Comparison of ENCODE assay signal across 9 mouse cellular contexts in the genomic region with DNA sequence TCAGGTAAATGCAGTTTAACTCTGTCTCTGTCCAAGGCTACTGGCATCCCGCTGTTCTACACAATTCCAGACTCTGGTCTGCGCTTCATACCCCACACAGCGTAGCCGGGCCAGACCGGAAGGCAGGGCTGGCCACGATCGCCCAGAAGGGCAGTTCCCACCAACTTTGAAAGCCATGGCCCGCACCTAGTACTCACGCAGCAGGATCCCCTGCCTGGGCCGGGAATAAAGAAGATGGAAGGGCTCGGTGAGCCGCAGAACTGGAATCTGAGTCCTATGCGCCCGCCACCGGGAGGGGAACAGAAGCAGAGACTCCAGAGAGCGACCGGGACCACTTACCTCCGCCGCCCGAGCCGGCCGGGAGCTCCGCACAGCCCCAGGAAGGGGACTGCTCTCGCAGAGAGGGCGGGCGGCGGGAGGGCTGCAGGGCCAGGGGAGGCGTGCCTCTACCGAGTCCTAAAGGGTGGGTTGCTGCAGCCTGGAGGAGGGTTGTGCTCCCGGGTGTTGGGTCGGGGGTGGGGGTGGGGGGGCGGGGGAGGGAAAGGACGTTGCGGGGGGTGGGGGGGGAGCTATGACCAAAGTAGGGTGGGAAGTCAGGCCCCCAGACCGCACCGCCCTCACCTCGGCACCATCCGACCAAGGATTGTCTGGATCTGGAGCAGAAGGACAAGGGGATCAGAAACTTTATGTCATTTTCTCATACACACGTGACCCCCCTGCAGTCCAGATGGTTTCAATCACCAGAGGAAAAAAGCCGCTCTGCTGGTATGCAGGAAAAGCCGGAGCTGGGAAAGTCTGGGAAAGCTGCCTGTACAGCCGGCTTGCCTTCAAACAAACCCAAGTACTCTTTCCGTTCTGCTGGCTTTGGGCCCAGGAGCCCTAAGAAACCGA. TPM values are rescaled to one million over a fixed set of nuclear protein-coding genes. Genes with fewer than 3 reads are reported as not detected.
DNase-seq lines count a peak whose midpoint lies in the region; ATAC-seq and TF ChIP-seq lines count a peak whose summit lies in the region.
"Had no signal": no experiment of that assay in that cellular context is flagged by ENCODE, and none has a peak within 500 bp of the region (broad histone marks: within the 10 kb centered on the region; RNA-seq: fewer than 3 reads in every experiment).

No protein-coding gene starts in this region.

- H3K4me2 ChIP-seq in heart, embryonic 12.5 days: peak overlapping the region; percentile 72
- H3K4me2 ChIP-seq in kidney, embryonic 16.5 days (replicated peaks; ENCODE audit: low read depth, low read length): peak overlapping the region; percentile 68
- peak overlapping the region; percentile 50 for H3K4me2 ChIP-seq in limb, embryonic 14.5 days (replicated peaks; ENCODE audit: low read depth, low read length, severe bottlenecking)
- peak overlapping the region; percentile 74 for H3K4me2 ChIP-seq in midbrain, embryonic 15.5 days
- H3K4me2 ChIP-seq in stomach, embryonic 15.5 days: peak overlapping the region; percentile 75

- no peaks in the 10 kb centered on the region for H3K36me3 ChIP-seq in heart, embryonic 12.5 days
- no peaks in the 10 kb centered on the region for H3K36me3 ChIP-seq in kidney, embryonic 16.5 days (ENCODE audit: insufficient read depth, low read length)
- H3K36me3 ChIP-seq in limb, embryonic 14.5 days (ENCODE audit: control insufficient read depth, insufficient read depth, low read length): no peaks in the 10 kb centered on the region
- H3K36me3 ChIP-seq in midbrain, embryonic 15.5 days (replicated peaks): no peaks in the 10 kb centered on the region
- H3K36me3 ChIP-seq in stomach, embryonic 15.5 days: no peaks in the 10 kb centered on the region

- H3K9ac ChIP-seq in heart, embryonic 12.5 days: peak overlapping the region; percentile 91
- H3K9ac ChIP-seq in kidney, embryonic 16.5 days (replicated peaks; ENCODE audit: low read length): peak overlapping the region; percentile 92
- peak overlapping the region; percentile 89 for H3K9ac ChIP-seq in limb, embryonic 14.5 days (ENCODE audit: low read depth, low read length, severe bottlenecking)
- peak overlapping the region; percentile 43 for H3K9ac ChIP-seq in midbrain, embryonic 15.5 days
- peak overlapping the region; percentile 80 for H3K9ac ChIP-seq in stomach, embryonic 15.5 days

- no peaks in the 10 kb centered on the region for H3K9me3 ChIP-seq in heart, embryonic 12.5 days (replicated peaks)
- H3K9me3 ChIP-seq in kidney, embryonic 16.5 days (ENCODE audit: low read length): no peaks in the 10 kb centered on the region
- H3K9me3 ChIP-seq in limb, embryonic 14.5 days (ENCODE audit: control insufficient read depth, low read length): no peaks in the 10 kb centered on the region
- no peaks in the 10 kb centered on the region for H3K9me3 ChIP-seq in midbrain, embryonic 15.5 days
- no peaks in the 10 kb centered on the region for H3K9me3 ChIP-seq in stomach, embryonic 15.5 days

- peak; percentile 81 for TF ChIP-seq POLR2A in limb, embryonic 14.5 days (IDR thresholded peaks at IDR 0.05; ENCODE audit: borderline replicate concordance, extremely low read depth, insufficient read depth, insufficient read length)

- 1% methylated on average over 40 of the region's 44 CpGs for WGBS in heart, embryonic 12.5 days
- WGBS in kidney, embryonic 16.5 days: under 1% methylated on average over 29 of the region's 44 CpGs
- WGBS in limb, embryonic 14.5 days: under 1% methylated on average over 30 of the region's 44 CpGs
- under 1% methylated on average over 41 of the region's 44 CpGs for WGBS in midbrain, embryonic 15.5 days
- WGBS in stomach, embryonic 15.5 days: 1% methylated on average over 36 of the region's 44 CpGs

- peak overlapping the region; percentile 98 for H3K27ac ChIP-seq in heart, embryonic 12.5 days (ENCODE audit: poor library complexity, severe bottlenecking)
- H3K27ac ChIP-seq in kidney, embryonic 16.5 days (ENCODE audit: low read length): peak overlapping the region; percentile 97
- H3K27ac ChIP-seq in limb, embryonic 14.5 days (replicated peaks; ENCODE audit: low read depth, low read length): peak overlapping the region; percentile 99
- H3K27ac ChIP-seq in midbrain, embryonic 15.5 days: peak overlapping the region; percentile 39
- H3K27ac ChIP-seq in stomach, embryonic 15.5 days: peak overlapping the region; percentile 98

- peak overlapping the region; percentile 79 for H3K4me3 ChIP-seq in heart, embryonic 12.5 days
- peak overlapping the region; percentile 78 for H3K4me3 ChIP-seq in kidney, embryonic 16.5 days (ENCODE audit: low read length)
- peak overlapping the region; percentile 82 for H3K4me3 ChIP-seq in limb, embryonic 14.5 days (replicated peaks; ENCODE audit: low read length)
- H3K4me3 ChIP-seq in midbrain, embryonic 15.5 days: peak overlapping the region; percentile 46
- H3K4me3 ChIP-seq in stomach, embryonic 15.5 days (replicated peaks): peak overlapping the region; percentile 79

- peak; percentile 50 to 58 for DNase-seq in urinary bladder, adult 18-20 months (ENCODE audit: low spot score in 2 of 2)
- no peak for DNase-seq in urinary bladder, postnatal 10 days (ENCODE audit: low spot score)
- DNase-seq in fibroblast of lung, adult 2 months (ENCODE audit: low read depth): peak; percentile 91
- DNase-seq in limb, embryonic 14.5 days (ENCODE audit: low spot score): peak; percentile 97

- no peaks in the 10 kb centered on the region for H3K27me3 ChIP-seq in heart, embryonic 12.5 days (replicated peaks)
- no peaks in the 10 kb centered on the region for H3K27me3 ChIP-seq in kidney, embryonic 16.5 days (ENCODE audit: insufficient read depth, low read length)
- no peaks in the 10 kb centered on the region for H3K27me3 ChIP-seq in limb, embryonic 14.5 days (ENCODE audit: control insufficient read depth, insufficient read depth, low read length)
- no peaks in the 10 kb centered on the region for H3K27me3 ChIP-seq in midbrain, embryonic 15.5 days (replicated peaks)
- H3K27me3 ChIP-seq in stomach, embryonic 15.5 days (replicated peaks): no peaks in the 10 kb centered on the region
- H3K27me3 ChIP-seq: CH12.LX had no signal

- peaks cover 25% of the 10 kb centered on the region for H3K4me1 ChIP-seq in heart, embryonic 12.5 days (replicated peaks)
- peaks cover 26% of the 10 kb centered on the region for H3K4me1 ChIP-seq in kidney, embryonic 16.5 days (ENCODE audit: insufficient read depth, low read length)
- peaks cover 19% of the 10 kb centered on the region for H3K4me1 ChIP-seq in limb, embryonic 14.5 days (ENCODE audit: control insufficient read depth, insufficient read depth, low read length)
- H3K4me1 ChIP-seq in midbrain, embryonic 15.5 days: peaks cover 5% of the 10 kb centered on the region
- H3K4me1 ChIP-seq in stomach, embryonic 15.5 days: peaks cover 14% of the 10 kb centered on the region; the same call in 1 of the 2 replicates

- peak; percentile 94 for ATAC-seq in heart, embryonic 12.5 days (ENCODE audit: insufficient number of reproducible peaks, low FRiP score)
- peak; percentile 99 for ATAC-seq in kidney, embryonic 16.5 days (ENCODE audit: low FRiP score, low TSS enrichment)
- peak; percentile 96 for ATAC-seq in limb, embryonic 14.5 days (ENCODE audit: low FRiP score, low read depth)
- ATAC-seq in midbrain, embryonic 15.5 days (replicated peaks): peak; percentile 94
- peak; percentile 94 for ATAC-seq in stomach, embryonic 15.5 days (ENCODE audit: insufficient read depth, low FRiP score, low read depth)

RNA-seq across cellular contexts. Expression of gene St5, which starts 31.6 kb away (rescaled TPM):
- polyA plus RNA-seq in heart, embryonic 12.5 days (2016; fragmentation: Nextera tagmentation; extraction: Ambion mirVana): 40.5 and 41.0 TPM in 2 replicates
- 38.0 and 42.1 TPM in 2 replicates for polyA plus RNA-seq in kidney, embryonic 16.5 days (2015; fragmentation: Nextera tagmentation; extraction: Ambion mirVana)
- 56.3 and 57.0 TPM in 2 replicates for polyA plus RNA-seq in limb, embryonic 14.5 days (2012; rRNA removed)
- 45.0 and 52.1 TPM in 2 replicates for polyA plus RNA-seq in limb, embryonic 14.5 days (2014; fragmentation: Nextera tagmentation; extraction: Ambion mirVana)
- polyA plus RNA-seq in midbrain, embryonic 15.5 days (2015; fragmentation: Nextera tagmentation; extraction: Ambion mirVana): 19.4 and 19.7 TPM in 2 replicates
- 58.7 and 71.6 TPM in 2 replicates for polyA plus RNA-seq in stomach, embryonic 15.5 days (2015; fragmentation: Nextera tagmentation; extraction: Ambion mirVana)

RNA-seq across cellular contexts. Expression of gene Akip1, which starts 31.7 kb away (rescaled TPM):
- 26.0 and 28.1 TPM in 2 replicates for polyA plus RNA-seq in heart, embryonic 12.5 days (2016; fragmentation: Nextera tagmentation; extraction: Ambion mirVana)
- 32.8 and 34.0 TPM in 2 replicates for polyA plus RNA-seq in kidney, embryonic 16.5 days (2015; fragmentation: Nextera tagmentation; extraction: Ambion mirVana)
- 20.4 and 25.5 TPM in 2 replicates for polyA plus RNA-seq in limb, embryonic 14.5 days (2012; rRNA removed)
- polyA plus RNA-seq in limb, embryonic 14.5 days (2014; fragmentation: Nextera tagmentation; extraction: Ambion mirVana): 33.8 and 39.0 TPM in 2 replicates
- 13.1 and 16.1 TPM in 2 replicates for polyA plus RNA-seq in midbrain, embryonic 15.5 days (2015; fragmentation: Nextera tagmentation; extraction: Ambion mirVana)
- polyA plus RNA-seq in stomach, embryonic 15.5 days (2015; fragmentation: Nextera tagmentation; extraction: Ambion mirVana): 38.3 and 40.6 TPM in 2 replicates

RNA-seq across cellular contexts. Expression of gene BC051019, which starts 51.8 kb away (rescaled TPM):
- not detected in 2 replicates for polyA plus RNA-seq in heart, embryonic 12.5 days (2016; fragmentation: Nextera tagmentation; extraction: Ambion mirVana)
- polyA plus RNA-seq in kidney, embryonic 16.5 days (2015; fragmentation: Nextera tagmentation; extraction: Ambion mirVana): 0.25 TPM in 1 of 2 replicates, not detected in the other
- 0.10 and 0.14 TPM in 2 replicates for polyA plus RNA-seq in limb, embryonic 14.5 days (2012; rRNA removed)
- 0.15 TPM in 2 replicates for polyA plus RNA-seq in limb, embryonic 14.5 days (2014; fragmentation: Nextera tagmentation; extraction: Ambion mirVana)
- 0.20 and 0.23 TPM in 2 replicates for polyA plus RNA-seq in midbrain, embryonic 15.5 days (2015; fragmentation: Nextera tagmentation; extraction: Ambion mirVana)
- 0.21 and 0.33 TPM in 2 replicates for polyA plus RNA-seq in stomach, embryonic 15.5 days (2015; fragmentation: Nextera tagmentation; extraction: Ambion mirVana)

RNA-seq across cellular contexts. Expression of gene Ascl3, which starts 59.7 kb away (rescaled TPM):
- polyA plus RNA-seq in heart, embryonic 12.5 days (2016; fragmentation: Nextera tagmentation; extraction: Ambion mirVana): not detected in 2 replicates
- polyA plus RNA-seq in kidney, embryonic 16.5 days (2015; fragmentation: Nextera tagmentation; extraction: Ambion mirVana): 0.36 TPM in 1 of 2 replicates, not detected in the other
- polyA plus RNA-seq in limb, embryonic 14.5 days (2012; rRNA removed): not detected in 2 replicates
- polyA plus RNA-seq in limb, embryonic 14.5 days (2014; fragmentation: Nextera tagmentation; extraction: Ambion mirVana): not detected in 2 replicates
- 0.26 and 0.34 TPM in 2 replicates for polyA plus RNA-seq in midbrain, embryonic 15.5 days (2015; fragmentation: Nextera tagmentation; extraction: Ambion mirVana)
- 0.33 TPM in 1 of 2 replicates, not detected in the other for polyA plus RNA-seq in stomach, embryonic 15.5 days (2015; fragmentation: Nextera tagmentation; extraction: Ambion mirVana)

Comparison
In these comparisons a context has a peak if more than half of its experiments do, and no peak if none do; other contexts are left out.
1. H3K27ac ChIP-seq: peak in every context shown above with its lines; median percentile 99 in limb, embryonic 14.5 days; 98 in heart, embryonic 12.5 days; 98 in stomach, embryonic 15.5 days; 97 in kidney, embryonic 16.5 days; 39 in midbrain, embryonic 15.5 days.